Mouse (Mus musculus) C2C12 (cell line): ENCODE measurements around the gene Utrn. TPM values are rescaled to one million over a fixed set of nuclear protein-coding genes. Genes with fewer than 3 reads are reported as not detected.

Experiments
- H3K27me3 ChIP-seq: one replicate; pipeline ENCODE4 v1.6.1; 2011; ENCODE audit not compliant: control insufficient read depth, insufficient read depth, insufficient read length
- H3K36me3 ChIP-seq: one replicate; pipeline ENCODE4 v1.6.1; 2011; ENCODE audit not compliant: control insufficient read depth, insufficient read depth
- H3K4me3 ChIP-seq: one replicate; pipeline ENCODE4 v1.5.1; 2011; ENCODE audit warnings: mild to moderate bottlenecking, control low read depth; ENCODE audit not compliant: poor library complexity, insufficient read depth, severe bottlenecking
- H3K79me2 ChIP-seq: one replicate; pipeline ENCODE4 v1.6.1; 2011; ENCODE audit not compliant: control insufficient read depth, insufficient read depth
- H3K79me3 ChIP-seq: one replicate; pipeline ENCODE4 v1.6.1; 2011; ENCODE audit warnings: low read depth, control low read depth
- H3ac ChIP-seq: one replicate; pipeline ENCODE3; 2011; ENCODE audit warnings: low read depth; ENCODE audit not compliant: control insufficient read depth, insufficient read length
- CEBPB ChIP-seq: IDR thresholded peaks from one replicate; pipeline ENCODE4 v1.6.1; 2011; ENCODE audit warnings: low read depth, mild to moderate bottlenecking, control low read depth, moderate library complexity
- CTCF ChIP-seq: IDR thresholded peaks from one replicate; pipeline ENCODE4 v1.5.1; 2011; ENCODE audit not compliant: control insufficient read depth, insufficient read depth, insufficient read length
- FOSL1 ChIP-seq: IDR thresholded peaks from one replicate; pipeline ENCODE4 v1.8.0; 2011; ENCODE audit warnings: mild to moderate bottlenecking, low read length; ENCODE audit not compliant: poor library complexity, insufficient read depth, severe bottlenecking
- MAX ChIP-seq: IDR thresholded peaks from one replicate; pipeline ENCODE4 v1.6.1; 2011; ENCODE audit warnings: mild to moderate bottlenecking, control low read depth
- MYOD1 ChIP-seq: IDR thresholded peaks from one replicate; pipeline ENCODE4 v1.6.1; 2011; ENCODE audit warnings: low read depth; ENCODE audit not compliant: control insufficient read depth, insufficient read length
- MYOG ChIP-seq: IDR thresholded peaks from one replicate; pipeline ENCODE4 v1.6.1; 2011; ENCODE audit not compliant: control insufficient read depth, insufficient read length; ENCODE audit errors: extremely low read depth
- USF1 ChIP-seq: IDR thresholded peaks from one replicate; pipeline ENCODE4 v1.6.1; 2011; ENCODE audit warnings: low read depth, mild to moderate bottlenecking, control low read depth, moderate library complexity
- polyA plus RNA-seq: library from polyadenylated mRNA; unstranded; fragments of >200 nt; fragmentation: generic; extraction: Trizol; gene quantifications from one replicate; pipeline ENCODE4 v1.2.1, GENCODE M21; 2012; ENCODE audit warnings: missing spikeins

The Utrn gene
- polyA plus RNA-seq, 1 experiment = 10.5 TPM

DNA sequence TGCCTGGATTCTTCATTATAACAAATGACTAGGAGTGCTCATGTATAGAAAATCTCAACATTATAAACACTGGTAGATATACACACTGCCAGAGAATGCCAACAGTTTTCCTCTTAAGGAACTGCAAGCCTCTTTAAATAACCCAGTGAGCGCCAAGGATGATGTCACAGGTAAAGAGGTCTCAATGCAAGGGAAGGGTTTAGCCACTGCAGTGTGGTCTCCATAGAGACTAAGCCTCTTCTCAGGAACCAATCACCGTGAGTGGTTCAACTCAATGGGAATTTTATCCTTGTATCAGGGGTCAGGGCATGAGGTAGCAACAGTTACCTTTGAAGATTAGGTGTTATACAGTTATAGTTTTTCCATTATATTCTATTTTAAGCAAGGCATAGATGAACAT, 469.7 kb downstream of the Utrn start:
- Histone ChIP-seq H3K79me2 (no peaks in the 10 kb centered on the region), H3ac (no peak overlapping the region)
- no peak for TF ChIP-seq FOSL1
- no peak for TF ChIP-seq MYOD1
- TF ChIP-seq CTCF = no peak
- TF ChIP-seq USF1 = no peak
- TF ChIP-seq MAX = no peak
- no peak for TF ChIP-seq CEBPB
- no peak for TF ChIP-seq MYOG

DNA sequence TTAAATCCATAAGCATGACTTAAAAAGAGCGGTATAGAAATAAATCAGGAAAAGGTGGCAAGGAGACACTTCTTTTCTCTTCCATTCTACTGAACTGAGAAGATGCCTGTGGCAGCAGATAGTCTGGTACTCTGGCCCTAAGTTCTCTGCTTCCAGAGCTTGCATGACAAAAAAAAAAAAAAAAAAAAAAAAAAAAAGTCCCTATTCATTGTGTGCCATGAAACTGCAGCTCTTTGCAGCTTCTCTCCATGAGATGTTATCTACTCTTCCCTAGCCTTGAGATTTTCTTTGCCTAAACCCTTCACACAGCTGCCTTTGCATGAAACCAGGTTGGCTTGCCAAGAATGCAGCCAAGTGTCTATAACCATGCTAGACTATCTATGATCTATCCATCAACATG, 489.0 kb downstream of the Utrn start:
- TF ChIP-seq CTCF (no peak), MYOD1 (no peak)
- Histone ChIP-seq H3K27me3 (no peaks in the 10 kb centered on the region), H3K79me3 (no peaks in the 10 kb centered on the region), H3ac (no peak overlapping the region), H3K79me2 (no peaks in the 10 kb centered on the region), H3K36me3 (peaks cover 11% of the 10 kb centered on the region), H3K4me3 (no peak overlapping the region)

More for the DNA sequence above, 469.7 kb downstream of the Utrn start:
- Histone ChIP-seq H3K4me3 (no peak overlapping the region), H3K27me3 (no peaks in the 10 kb centered on the region), H3K79me3 (no peaks in the 10 kb centered on the region), H3K36me3 (peaks cover 12% of the 10 kb centered on the region)

DNA sequence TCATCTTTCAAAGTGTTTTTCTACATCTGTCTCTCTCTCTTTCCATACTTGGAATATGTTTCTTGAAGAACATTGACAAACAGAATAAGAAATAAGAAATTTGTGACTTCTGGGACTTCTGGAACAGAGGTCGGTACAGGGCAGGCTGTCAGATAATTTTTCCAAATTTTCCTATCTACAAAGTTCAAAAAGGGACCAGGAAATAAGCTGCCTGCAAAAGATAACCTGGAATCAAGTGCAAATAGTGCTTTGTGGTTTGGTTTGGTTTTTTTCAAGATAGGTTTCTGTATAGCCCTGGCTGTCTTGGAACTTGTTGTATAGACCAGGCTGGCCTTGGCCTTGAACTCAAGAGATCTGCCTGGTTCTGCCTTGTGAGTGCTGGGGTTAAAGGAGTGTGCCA, 490.0 kb downstream of the Utrn start:
- Histone ChIP-seq H3ac (no peak overlapping the region), H3K36me3 (peaks cover 3% of the 10 kb centered on the region), H3K79me2 (no peaks in the 10 kb centered on the region), H3K79me3 (no peaks in the 10 kb centered on the region), H3K4me3 (no peak overlapping the region), H3K27me3 (no peaks in the 10 kb centered on the region)
- TF ChIP-seq MYOD1 = no peak
- TF ChIP-seq USF1 = no peak
- no peak for TF ChIP-seq MYOG
- no peak for TF ChIP-seq FOSL1
- TF ChIP-seq CEBPB = no peak
- TF ChIP-seq CTCF = no peak
- no peak for TF ChIP-seq MAX

DNA sequence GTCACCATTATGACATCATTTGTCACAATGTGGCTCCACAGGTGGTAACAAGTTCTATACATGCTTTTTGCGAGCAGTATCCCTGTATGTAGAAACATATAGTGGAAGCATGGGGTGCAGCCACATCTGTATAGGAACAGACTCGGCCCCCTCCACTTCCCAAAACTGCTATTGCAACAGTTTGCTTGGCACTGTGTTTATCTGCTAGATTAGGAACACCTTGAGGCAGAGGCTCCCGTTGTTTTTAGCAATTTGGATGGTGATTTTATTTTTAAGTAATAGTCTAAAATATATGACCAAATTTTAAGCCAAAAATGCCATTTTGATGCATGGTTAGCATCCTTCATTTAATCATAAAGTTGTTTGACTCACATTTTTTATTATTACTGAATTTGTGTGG, 491.4 kb downstream of the Utrn start:
- no peaks in the 10 kb centered on the region for H3K79me3 ChIP-seq
- no peaks in the 10 kb centered on the region for H3K79me2 ChIP-seq
- H3K36me3 ChIP-seq = no peaks in the 10 kb centered on the region
- H3ac ChIP-seq = no peak overlapping the region
- TF ChIP-seq MYOD1 = no peak
- no peak for TF ChIP-seq CTCF
- H3K27me3 ChIP-seq = no peaks in the 10 kb centered on the region
- H3K4me3 ChIP-seq = no peak overlapping the region

DNA sequence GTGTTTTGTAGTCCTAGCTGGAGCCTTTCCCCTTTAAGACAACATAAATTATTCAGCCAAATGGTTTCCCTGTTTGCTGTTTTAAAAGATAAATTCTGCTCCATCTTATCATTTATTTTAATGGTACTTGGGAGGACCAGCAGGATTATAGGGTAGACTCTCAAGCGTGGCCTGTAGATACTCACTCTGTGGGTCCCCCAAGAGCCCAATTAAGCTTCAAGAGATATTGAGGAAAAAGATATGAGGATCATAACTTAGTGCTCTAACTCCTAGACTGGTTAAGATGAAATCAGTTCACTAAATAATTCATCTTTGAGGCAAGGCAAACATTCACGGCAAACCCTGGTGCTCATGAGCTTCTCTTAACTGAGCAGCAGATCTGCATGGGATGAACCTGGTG, 493.1 kb downstream of the Utrn start:
- H3K27me3 ChIP-seq = no peaks in the 10 kb centered on the region
- H3K36me3 ChIP-seq = no peaks in the 10 kb centered on the region
- TF ChIP-seq CEBPB (no peak), MAX (no peak), FOSL1 (no peak), MYOG (no peak), USF1 (no peak), MYOD1 (no peak), CTCF (no peak)
- no peak overlapping the region for H3ac ChIP-seq
- no peaks in the 10 kb centered on the region for H3K79me3 ChIP-seq
- H3K4me3 ChIP-seq = no peak overlapping the region
- H3K79me2 ChIP-seq = no peaks in the 10 kb centered on the region

DNA sequence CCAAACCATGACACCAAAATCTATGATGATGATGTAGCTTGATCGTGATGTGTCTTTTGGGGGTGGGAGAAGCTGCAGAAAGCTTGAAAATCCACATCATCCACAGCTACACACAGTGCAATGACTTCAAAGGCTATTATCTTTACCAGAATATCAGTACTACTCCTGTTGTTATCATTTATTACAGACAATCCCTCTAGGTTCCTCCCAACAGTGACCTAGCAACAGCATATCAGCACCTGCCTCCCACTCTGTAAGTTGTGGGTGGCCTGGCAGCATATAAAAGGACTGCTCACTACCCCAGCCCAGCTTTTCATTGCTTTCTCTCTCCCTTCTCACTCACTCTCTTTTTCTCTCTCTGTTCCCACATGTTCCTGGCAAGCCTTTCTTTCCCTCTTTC, 494.4 kb downstream of the Utrn start:
- Histone ChIP-seq H3K79me2 (no peaks in the 10 kb centered on the region), H3ac (no peak overlapping the region), H3K36me3 (no peaks in the 10 kb centered on the region), H3K79me3 (no peaks in the 10 kb centered on the region), H3K4me3 (no peak overlapping the region), H3K27me3 (no peaks in the 10 kb centered on the region)
- TF ChIP-seq MYOG (no peak), FOSL1 (no peak), USF1 (no peak), CTCF (no peak), CEBPB (no peak), MAX (no peak), MYOD1 (no peak)
